Mouse (Mus musculus): ENCODE measurements at regions not wholly inside any gene's neighbourhood (a gene's known extent, or its start where the extent isn't known, plus 50 kb on each side); places are given as distances from the start of the nearest gene placed in this dataset.

DNA sequence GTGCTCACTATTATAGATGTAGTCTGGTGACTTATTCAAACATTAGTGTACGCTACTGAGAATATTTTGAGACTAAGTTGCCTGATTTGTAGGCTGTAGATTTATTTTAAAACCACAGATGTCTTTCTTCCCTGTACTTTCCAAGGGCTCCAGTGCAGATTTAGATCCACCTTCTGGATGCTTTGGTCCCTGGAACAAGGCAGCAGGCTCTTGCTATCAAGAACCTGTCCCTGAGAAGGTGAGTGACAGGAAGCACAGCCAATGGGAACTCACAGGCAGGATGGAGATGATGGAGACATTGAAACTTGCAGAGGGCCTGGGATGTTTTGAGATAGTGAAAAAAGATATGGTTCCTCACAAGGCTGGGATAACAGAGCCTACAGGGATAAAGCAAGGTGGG, 70.0 kb upstream of the Sox4 start:
- DNase-seq (ENCODE audit: low spot score in 2 of 2): peak in 1 of 2 experiments; percentile 20

DNA sequence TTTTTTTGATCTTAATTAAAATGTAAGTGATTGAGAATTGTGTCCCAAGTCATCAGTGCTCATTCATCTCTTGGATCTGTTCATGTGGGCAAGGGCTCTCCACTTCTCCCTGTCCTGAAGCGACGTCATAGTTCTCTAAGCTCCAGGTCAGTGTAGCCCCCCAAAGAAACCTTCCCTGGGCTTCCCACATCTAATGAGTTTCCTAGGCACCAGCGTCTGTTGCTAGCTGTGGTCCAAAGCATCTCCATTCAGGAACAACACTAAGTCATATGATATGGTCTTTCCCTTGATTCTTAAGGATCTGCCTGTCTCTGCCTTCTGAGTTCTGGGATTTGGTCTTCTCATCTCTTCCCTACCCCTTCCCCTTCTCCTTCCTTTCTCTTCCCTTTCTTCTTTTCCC, 66.3 kb upstream of the Sox4 start:
- no peak for DNase-seq (ENCODE audit: low spot score in 2 of 2)

DNA sequence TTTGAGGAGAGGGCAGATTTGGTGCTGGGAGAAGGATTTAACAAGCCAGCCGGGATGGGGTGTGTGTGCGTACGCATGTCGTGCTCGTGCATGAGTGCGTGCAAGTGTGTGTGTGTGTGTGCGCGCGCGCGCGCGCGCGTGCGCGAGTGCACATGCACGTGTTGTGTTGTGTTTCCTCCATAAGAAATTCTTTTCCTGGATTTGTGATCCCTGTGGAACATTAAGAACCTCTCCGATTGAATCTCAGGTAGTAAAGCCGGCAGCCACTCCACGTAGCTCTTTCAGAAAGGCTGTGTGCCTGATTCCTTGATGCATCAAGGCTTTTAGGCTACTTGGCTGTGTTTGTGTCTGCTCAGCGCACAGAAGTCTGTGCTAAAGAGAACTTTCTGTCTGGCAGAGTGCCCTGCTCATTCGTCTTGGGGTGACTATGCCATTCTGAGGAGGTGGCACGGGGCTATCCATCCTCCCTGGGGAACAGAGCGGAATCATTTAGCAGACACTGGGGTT, 62.7 kb upstream of the Sox4 start:
- peak; percentile 66 to 73 for DNase-seq (ENCODE audit: low spot score in 2 of 2)

DNA sequence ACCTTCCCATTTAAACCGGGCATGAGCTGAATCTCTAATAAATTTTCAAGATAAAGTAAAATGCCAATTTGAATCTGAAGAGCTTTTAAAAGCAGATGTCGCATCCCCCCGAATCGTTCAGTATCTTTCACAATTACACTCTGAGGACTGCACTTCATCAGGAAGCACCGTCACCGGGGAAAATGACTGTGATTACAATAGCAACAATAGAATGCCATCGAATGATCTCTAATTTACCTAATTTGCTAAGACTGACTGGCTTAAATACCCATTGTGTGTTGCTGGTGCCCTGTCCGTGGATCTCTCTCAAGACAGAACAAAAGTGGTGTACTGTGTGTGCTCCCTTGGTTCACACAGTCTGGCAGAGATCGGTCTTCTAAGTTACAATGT, 62.1 kb upstream of the Sox4 start:
- DNase-seq (ENCODE audit: low spot score in 2 of 2): peak in 1 of 2 experiments; percentile 19

DNA sequence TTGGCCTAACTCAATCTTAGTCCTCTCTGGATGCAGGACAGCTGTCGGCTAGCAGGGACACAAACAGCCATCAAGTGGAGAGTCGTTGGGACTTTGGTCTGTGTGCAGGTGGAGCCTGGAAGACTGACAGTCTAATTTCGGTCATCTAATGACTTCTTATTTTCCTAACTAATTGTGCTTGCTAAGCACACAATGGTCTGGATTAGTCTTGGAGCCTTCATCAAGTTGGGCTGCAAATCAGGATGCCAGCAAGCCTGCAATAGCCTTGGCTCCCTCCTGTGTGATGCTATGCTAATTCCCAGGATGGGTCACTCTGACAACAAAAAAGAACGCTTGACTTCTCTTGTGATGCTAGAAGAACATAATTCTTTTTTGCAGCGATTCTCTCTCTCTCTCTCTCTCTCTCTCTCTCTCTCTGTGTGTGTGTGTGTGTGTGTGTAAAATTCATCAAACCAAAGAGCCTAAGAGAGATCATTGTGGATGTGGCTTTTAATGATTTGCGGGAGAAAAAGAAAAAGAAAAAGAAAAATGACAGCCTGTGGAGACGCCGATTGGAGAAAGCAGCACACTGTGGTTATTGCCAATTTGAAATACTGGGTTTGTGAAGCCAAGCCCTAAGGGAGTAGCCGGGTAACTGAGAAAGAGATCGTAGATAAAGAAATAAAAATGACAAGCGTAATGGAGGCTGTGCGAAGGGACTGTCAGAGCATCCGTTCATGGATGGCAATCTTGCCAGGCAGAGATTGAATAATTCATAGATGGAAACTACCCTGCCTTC, 61.5 kb upstream of the Sox4 start:
- DNase-seq (ENCODE audit: low spot score in 2 of 2): no peak

DNA sequence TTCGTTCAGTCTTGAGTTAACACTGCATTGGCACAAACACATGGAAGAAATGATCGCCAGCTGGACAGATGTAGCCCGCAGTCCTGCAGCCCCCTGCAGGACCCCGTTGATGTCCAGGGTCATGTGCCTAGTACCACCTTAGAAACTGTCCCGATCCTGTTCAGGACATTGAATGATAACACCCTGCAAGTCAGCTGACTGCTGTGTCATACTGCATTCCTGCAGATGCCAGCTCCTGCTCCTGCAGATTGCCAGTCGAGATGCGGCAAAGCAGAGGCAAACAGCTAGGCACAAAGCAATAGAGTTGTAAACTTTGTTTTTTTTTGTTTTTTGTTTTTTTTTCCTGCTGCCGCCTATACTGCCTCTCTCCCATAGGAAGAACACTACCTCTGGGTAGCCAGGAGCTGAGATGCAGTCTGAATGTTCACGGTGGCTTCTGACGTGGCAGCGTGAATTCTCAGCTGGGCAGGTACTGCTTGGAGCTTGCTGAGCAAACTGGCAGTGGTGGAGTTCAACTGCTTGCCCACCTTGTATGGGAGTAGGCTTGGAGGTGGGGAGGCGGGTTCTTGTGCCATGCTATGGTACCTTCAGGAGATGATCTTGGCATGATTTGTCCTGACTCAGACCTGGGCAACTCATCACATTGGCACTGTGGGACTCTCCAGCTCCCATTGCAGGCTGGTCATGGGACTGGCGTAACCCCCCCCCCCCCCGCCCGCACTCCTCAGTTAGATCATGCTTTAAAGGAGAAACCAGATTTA, 60.7 kb upstream of the Sox4 start:
- DNase-seq (ENCODE audit: low spot score in 2 of 2): peak; percentile 30 to 51

DNA sequence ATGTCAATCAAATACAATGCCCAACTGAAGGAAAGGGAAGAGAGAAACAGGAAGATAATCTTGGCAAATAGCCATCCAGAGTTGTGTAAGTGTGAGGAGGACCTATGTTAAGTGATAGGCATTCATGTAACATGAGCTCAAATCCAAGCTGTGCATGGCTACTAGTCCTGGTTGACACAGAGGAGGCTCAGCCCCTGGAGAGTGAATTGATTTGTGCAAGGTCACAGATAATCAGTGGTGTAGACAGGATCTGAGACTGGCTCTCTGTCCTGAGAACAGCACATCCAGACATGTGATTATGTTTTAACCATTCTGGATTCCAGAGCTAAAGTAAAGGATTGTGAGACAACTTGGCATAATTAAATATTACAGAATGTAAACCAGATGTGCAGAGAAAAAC, 53.0 kb upstream of the Sox4 start:
- no peak for DNase-seq (ENCODE audit: low spot score in 2 of 2)

All from left cerebral cortex, adult 18-20 months (tissue).